Mouse (Mus musculus): ENCODE data around the gene Csf2. TPM values are rescaled to one million over a fixed set of nuclear protein-coding genes. Genes with fewer than 3 reads are reported as not detected.

Gene Csf2
- polyA plus RNA-seq, 1 experiment from 2014 or later = not detected

DNA sequence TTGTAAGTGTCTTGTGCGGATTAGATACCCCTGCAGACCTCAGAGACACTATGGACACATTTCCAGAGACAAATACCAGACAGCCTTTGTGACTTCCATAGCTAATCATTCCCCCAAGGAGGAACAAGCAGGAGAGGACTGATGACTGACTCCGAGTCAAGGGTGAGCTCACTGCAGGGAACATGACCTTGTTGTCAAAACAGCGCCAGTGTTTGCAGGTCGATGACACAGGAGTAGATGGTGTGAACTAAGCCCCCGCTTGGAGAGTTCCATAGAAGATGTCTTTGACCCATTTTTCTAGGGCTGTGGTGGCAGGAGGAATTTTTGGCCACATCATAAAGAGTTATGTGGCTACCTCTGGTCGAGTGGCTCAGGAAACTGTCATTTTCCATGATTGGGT, 33.4 kb downstream of the Csf2 start:
- ATAC-seq = no peak
- no peaks in the 10 kb centered on the region for H3K36me3 ChIP-seq (ENCODE audit: control insufficient read depth, insufficient read depth)
- WGBS = 83% methylated on average over 6 of the region's 6 CpGs
- H3K4me2 ChIP-seq (ENCODE audit: low read length) = no peak overlapping the region
- H3K4me1 ChIP-seq (replicated peaks; ENCODE audit: control insufficient read depth, insufficient read depth, low read length) = no peaks in the 10 kb centered on the region
- H3K27ac ChIP-seq (ENCODE audit: low read length) = no peak overlapping the region
- H3K4me3 ChIP-seq (replicated peaks; ENCODE audit: low read length) = no peak overlapping the region
- H3K9me3 ChIP-seq (ENCODE audit: control insufficient read depth, low read length) = no peaks in the 10 kb centered on the region
- H3K27me3 ChIP-seq (replicated peaks; ENCODE audit: control insufficient read depth, insufficient read depth, low read length) = no peaks in the 10 kb centered on the region
- H3K9ac ChIP-seq (replicated peaks; ENCODE audit: low read depth, low read length) = no peak overlapping the region

DNA sequence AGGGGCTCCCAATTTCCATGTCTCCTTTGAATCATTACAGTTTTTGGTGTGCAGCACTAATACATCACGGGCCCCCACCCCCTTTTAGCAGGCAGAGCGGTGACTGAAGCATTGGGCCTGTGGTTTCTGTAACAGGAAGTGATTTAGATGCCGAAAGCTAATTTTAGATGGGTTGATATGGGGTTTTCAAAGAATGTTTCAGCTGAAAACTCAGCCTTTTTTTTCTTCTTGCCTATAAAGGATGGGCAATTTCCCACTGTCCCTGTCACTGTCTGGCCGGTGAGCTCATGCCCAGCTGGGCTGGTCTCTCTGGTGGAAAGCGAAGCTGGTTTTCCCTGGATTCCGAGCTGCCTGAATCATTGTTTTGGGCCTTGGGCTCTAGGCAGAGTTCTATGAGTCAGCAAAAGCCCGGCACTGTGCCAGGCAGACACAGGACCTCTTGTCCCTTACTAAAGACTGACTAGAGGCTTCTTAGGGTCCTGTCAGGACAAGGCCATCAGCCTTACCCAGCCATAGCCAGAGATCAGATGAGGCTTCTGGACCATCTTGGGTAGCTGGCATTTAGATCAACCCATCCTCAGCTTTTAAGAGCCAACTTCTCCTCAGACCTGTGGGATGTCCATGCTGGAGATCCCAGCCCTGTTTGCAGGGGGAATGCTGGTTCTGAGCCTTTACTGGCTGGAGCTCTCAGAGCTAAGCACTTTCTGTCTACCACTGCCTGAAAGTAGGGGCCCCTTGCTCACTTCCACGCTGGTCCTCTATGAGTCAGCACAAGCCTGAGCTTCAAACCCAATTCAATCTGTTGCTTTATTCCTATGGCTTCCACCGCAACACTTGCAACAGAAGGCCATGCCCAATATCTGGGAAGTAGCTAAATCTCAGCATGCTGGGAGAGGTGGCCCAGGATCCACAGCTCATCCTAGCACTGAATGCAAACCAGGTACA, 34.7 kb downstream of the Csf2 start:
- Histone ChIP-seq H3K9me3 (ENCODE audit: control insufficient read depth, low read length) (no peaks in the 10 kb centered on the region), H3K9ac (replicated peaks; ENCODE audit: low read depth, low read length) (no peak overlapping the region), H3K36me3 (ENCODE audit: control insufficient read depth, insufficient read depth) (no peaks in the 10 kb centered on the region), H3K27ac (ENCODE audit: low read length) (no peak overlapping the region), H3K4me1 (replicated peaks; ENCODE audit: control insufficient read depth, insufficient read depth, low read length) (no peaks in the 10 kb centered on the region), H3K4me3 (replicated peaks; ENCODE audit: low read length) (no peak overlapping the region), H3K27me3 (replicated peaks; ENCODE audit: control insufficient read depth, insufficient read depth, low read length) (no peaks in the 10 kb centered on the region), H3K4me2 (ENCODE audit: low read length) (no peak overlapping the region)
- 86% methylated on average over 9 of the region's 9 CpGs for WGBS
- ATAC-seq = no peak

DNA sequence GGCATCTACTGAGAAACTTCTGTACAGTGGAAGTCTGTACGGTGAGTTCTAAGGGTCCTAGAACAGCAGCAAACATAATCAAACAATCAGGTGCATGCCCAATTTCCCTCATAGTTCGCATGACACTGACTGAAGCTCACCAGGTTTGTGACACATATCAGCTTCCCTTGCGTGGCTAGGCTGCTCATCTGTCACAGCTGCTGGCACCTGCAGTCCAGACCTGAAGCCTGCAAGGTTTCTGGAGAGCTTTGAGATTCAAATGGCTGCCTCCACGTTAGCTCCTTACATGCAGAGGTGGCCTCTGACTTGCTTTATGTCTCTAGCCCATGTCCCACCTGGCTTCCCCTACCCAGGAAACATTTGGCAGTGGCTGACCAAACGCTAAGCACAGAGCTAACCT, 35.8 kb downstream of the Csf2 start:
- WGBS = 86% methylated on average over 5 of the region's 5 CpGs
- Histone ChIP-seq H3K4me3 (replicated peaks; ENCODE audit: low read length) (no peak overlapping the region), H3K9ac (replicated peaks; ENCODE audit: low read depth, low read length) (no peak overlapping the region), H3K27ac (ENCODE audit: low read length) (no peak overlapping the region), H3K4me2 (ENCODE audit: low read length) (no peak overlapping the region), H3K27me3 (replicated peaks; ENCODE audit: control insufficient read depth, insufficient read depth, low read length) (no peaks in the 10 kb centered on the region), H3K9me3 (ENCODE audit: control insufficient read depth, low read length) (no peaks in the 10 kb centered on the region), H3K36me3 (ENCODE audit: control insufficient read depth, insufficient read depth) (no peaks in the 10 kb centered on the region), H3K4me1 (replicated peaks; ENCODE audit: control insufficient read depth, insufficient read depth, low read length) (no peaks in the 10 kb centered on the region)
- no peak for ATAC-seq

DNA sequence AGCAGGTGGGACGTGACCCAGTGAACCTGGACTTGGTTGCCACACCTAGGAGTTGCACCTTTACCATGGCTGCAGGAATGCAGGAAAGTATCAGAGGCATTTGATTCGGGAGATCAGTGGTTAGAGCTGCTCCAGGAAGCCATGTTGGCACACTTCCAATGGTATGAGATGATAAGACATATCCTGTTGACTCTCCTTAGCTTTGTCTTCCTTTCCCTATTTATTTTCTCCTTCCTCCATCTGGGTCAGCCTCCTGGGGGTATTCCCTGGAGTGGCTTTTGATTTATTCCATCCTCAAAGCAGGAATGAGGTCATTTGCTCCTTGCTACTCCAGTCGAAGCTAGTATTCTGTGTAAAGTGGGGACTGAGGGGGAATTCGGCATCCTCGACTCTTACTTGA, 42.5 kb downstream of the Csf2 start:
- no peak overlapping the region for H3K27ac ChIP-seq (ENCODE audit: low read length)
- no peak overlapping the region for H3K9ac ChIP-seq (replicated peaks; ENCODE audit: low read depth, low read length)
- 84% methylated on average over 5 of the region's 5 CpGs for WGBS
- no peak overlapping the region for H3K4me3 ChIP-seq (replicated peaks; ENCODE audit: low read length)
- no peaks in the 10 kb centered on the region for H3K4me1 ChIP-seq (replicated peaks; ENCODE audit: control insufficient read depth, insufficient read depth, low read length)
- no peaks in the 10 kb centered on the region for H3K27me3 ChIP-seq (replicated peaks; ENCODE audit: control insufficient read depth, insufficient read depth, low read length)
- H3K4me2 ChIP-seq (ENCODE audit: low read length) = no peak overlapping the region
- ATAC-seq = no peak
- no peaks in the 10 kb centered on the region for H3K9me3 ChIP-seq (ENCODE audit: control insufficient read depth, low read length)
- no peaks in the 10 kb centered on the region for H3K36me3 ChIP-seq (ENCODE audit: control insufficient read depth, insufficient read depth)

DNA sequence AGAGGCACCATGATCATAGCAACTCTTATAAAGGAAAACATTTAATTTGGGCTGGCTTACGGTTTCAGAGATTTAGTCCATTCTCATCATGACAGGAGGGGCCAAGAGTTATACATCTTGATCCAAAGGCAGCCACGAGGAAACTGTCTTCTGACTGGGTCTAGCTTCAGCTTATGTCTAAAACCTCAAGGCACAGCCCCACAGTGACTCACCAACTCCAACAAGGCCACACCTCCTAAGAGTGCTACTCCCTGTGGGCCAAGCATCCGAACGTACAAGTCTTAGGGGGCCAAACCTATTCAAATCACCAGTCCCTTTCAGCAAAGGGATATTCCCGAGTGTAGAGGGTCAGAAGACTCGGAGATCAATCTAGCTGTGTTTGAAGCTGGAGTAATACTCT, 44.1 kb downstream of the Csf2 start:
- Histone ChIP-seq H3K27me3 (replicated peaks; ENCODE audit: control insufficient read depth, insufficient read depth, low read length) (no peaks in the 10 kb centered on the region), H3K9me3 (ENCODE audit: control insufficient read depth, low read length) (no peaks in the 10 kb centered on the region), H3K36me3 (ENCODE audit: control insufficient read depth, insufficient read depth) (no peaks in the 10 kb centered on the region), H3K27ac (ENCODE audit: low read length) (no peak overlapping the region), H3K4me2 (ENCODE audit: low read length) (no peak overlapping the region), H3K4me1 (replicated peaks; ENCODE audit: control insufficient read depth, insufficient read depth, low read length) (no peaks in the 10 kb centered on the region), H3K9ac (replicated peaks; ENCODE audit: low read depth, low read length) (no peak overlapping the region), H3K4me3 (replicated peaks; ENCODE audit: low read length) (no peak overlapping the region)
- WGBS = 72% methylated on average over 6 of the region's 6 CpGs
- no peak for ATAC-seq

DNA sequence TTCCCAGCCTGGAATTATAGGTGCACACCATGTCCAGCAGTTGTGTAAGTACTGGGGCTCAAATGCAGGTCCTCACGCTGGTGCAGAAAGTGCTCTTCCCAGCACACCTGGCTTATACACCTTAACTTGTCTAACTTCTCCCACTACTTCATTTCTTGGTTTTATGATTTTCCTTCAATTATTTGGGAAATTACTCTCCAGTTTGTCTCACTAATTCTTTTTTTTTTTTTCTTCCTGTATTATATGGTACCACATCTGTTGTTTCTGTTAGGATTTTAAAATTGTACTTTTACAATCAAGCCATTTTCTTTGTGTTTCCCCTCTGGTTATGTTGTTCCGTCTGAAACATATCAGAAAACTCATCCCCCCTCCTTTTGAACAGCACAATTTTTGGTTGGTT, 44.7 kb downstream of the Csf2 start:
- H3K36me3 ChIP-seq (ENCODE audit: control insufficient read depth, insufficient read depth) = no peaks in the 10 kb centered on the region
- no peak overlapping the region for H3K9ac ChIP-seq (replicated peaks; ENCODE audit: low read depth, low read length)
- no peaks in the 10 kb centered on the region for H3K4me1 ChIP-seq (replicated peaks; ENCODE audit: control insufficient read depth, insufficient read depth, low read length)
- H3K27ac ChIP-seq (ENCODE audit: low read length) = no peak overlapping the region
- H3K4me2 ChIP-seq (ENCODE audit: low read length) = no peak overlapping the region
- ATAC-seq = no peak
- H3K27me3 ChIP-seq (replicated peaks; ENCODE audit: control insufficient read depth, insufficient read depth, low read length) = no peaks in the 10 kb centered on the region
- WGBS = 90% methylated on average over 2 of the region's 2 CpGs
- H3K9me3 ChIP-seq (ENCODE audit: control insufficient read depth, low read length) = no peaks in the 10 kb centered on the region
- H3K4me3 ChIP-seq (replicated peaks; ENCODE audit: low read length) = no peak overlapping the region

DNA sequence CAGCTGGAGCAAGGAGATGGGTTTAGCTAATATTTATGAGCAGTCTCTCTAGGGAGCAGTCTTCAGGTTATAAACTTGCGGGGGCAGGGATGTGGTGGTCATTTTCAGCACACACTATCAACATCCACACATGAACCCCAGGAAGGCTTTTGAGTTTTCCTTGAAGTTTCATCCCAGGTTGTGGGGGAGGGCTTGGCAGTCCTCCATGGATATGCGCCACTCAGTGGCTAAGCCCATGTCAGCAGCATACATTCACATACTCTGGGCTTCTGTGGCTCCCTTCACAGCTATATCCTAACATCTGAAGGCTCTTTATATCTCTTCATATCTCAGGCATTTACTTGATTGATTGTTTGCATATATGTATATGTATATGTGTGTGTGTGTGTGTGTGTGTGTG, 46.3 kb downstream of the Csf2 start:
- H3K4me3 ChIP-seq (replicated peaks; ENCODE audit: low read length) = no peak overlapping the region
- WGBS = 85% methylated on average over 2 of the region's 2 CpGs

DNA sequence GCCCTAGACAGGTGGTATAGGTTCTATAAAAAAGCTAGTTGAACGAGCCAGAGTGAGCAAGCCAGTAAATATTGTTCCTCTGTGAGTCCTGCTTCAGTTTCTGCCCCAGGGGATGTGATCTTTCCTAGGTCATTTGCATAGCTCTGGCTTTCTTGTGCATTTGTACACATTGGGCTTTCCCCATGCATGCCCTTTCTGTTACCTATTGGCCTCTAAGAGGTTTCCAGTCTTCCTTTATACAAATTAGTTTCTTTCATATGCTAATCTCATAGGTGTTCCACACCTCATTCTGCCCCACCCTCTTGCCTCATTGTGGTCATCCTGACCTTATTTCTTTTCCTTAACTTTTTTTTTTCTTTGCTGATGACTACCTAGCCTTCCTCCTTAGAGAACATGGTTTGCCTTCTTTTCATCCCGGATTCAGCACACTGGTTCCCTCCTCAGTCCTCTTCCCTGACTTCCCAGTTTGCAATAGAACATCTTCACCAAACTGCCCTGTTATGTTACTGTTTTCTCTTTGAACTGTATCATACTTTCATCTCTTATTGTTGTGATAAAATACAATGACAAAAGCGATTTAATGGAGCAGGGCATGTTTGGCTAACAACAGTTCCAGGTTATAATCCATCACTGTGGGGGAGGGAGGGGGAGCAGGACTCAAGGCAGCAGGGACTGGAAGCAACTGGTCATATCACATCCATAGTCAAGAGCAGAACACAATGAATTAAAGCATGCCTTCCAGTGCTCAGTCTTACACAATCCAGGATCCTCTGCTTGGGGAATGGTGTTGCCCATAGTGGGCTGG, 47.4 kb downstream of the Csf2 start:
- Histone ChIP-seq H3K9me3 (ENCODE audit: control insufficient read depth, low read length) (no peaks in the 10 kb centered on the region), H3K4me3 (replicated peaks; ENCODE audit: low read length) (no peak overlapping the region), H3K4me1 (replicated peaks; ENCODE audit: control insufficient read depth, insufficient read depth, low read length) (no peaks in the 10 kb centered on the region), H3K9ac (replicated peaks; ENCODE audit: low read depth, low read length) (no peak overlapping the region), H3K36me3 (ENCODE audit: control insufficient read depth, insufficient read depth) (no peaks in the 10 kb centered on the region), H3K27ac (ENCODE audit: low read length) (no peak overlapping the region), H3K4me2 (ENCODE audit: low read length) (no peak overlapping the region), H3K27me3 (replicated peaks; ENCODE audit: control insufficient read depth, insufficient read depth, low read length) (no peaks in the 10 kb centered on the region)
- 79% methylated on average over 3 of the region's 3 CpGs for WGBS
- no peak for ATAC-seq

More for the DNA sequence above, 46.3 kb downstream of the Csf2 start:
- no peaks in the 10 kb centered on the region for H3K27me3 ChIP-seq (replicated peaks; ENCODE audit: control insufficient read depth, insufficient read depth, low read length)
- H3K4me2 ChIP-seq (ENCODE audit: low read length) = no peak overlapping the region
- no peaks in the 10 kb centered on the region for H3K36me3 ChIP-seq (ENCODE audit: control insufficient read depth, insufficient read depth)
- H3K4me1 ChIP-seq (replicated peaks; ENCODE audit: control insufficient read depth, insufficient read depth, low read length) = no peaks in the 10 kb centered on the region
- no peak for ATAC-seq
- H3K9me3 ChIP-seq (ENCODE audit: control insufficient read depth, low read length) = no peaks in the 10 kb centered on the region
- H3K27ac ChIP-seq (ENCODE audit: low read length) = no peak overlapping the region
- H3K9ac ChIP-seq (replicated peaks; ENCODE audit: low read depth, low read length) = no peak overlapping the region

DNA sequence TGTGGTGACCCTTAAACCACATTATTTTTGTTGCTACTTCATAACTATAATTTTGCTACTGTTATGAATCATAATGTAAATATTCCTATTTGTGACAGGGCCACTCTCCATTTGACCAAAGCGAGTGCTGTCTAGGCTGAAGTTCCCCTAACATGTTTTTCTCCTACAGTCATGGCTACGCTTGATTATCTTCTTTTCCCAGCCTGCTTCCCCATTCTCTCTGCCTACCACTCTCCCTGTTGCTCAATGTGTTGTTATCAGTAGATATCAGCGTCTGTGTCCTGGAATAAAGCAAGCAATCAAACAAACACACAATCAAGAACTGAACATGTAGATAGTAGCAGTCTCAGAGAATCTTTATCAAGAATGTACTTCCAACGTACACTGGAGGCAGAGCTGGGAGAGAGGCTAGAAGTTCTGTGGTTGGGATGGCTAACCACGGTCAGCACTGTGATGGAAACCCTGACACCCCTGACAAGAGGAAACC, 48.1 kb downstream of the Csf2 start:
- H3K36me3 ChIP-seq (ENCODE audit: control insufficient read depth, insufficient read depth) = no peaks in the 10 kb centered on the region
- H3K4me3 ChIP-seq (replicated peaks; ENCODE audit: low read length) = no peak overlapping the region
- H3K4me2 ChIP-seq (ENCODE audit: low read length) = no peak overlapping the region
- H3K27ac ChIP-seq (ENCODE audit: low read length) = no peak overlapping the region
- H3K9ac ChIP-seq (replicated peaks; ENCODE audit: low read depth, low read length) = no peak overlapping the region
- WGBS = 89% methylated on average over 5 of the region's 5 CpGs
- H3K4me1 ChIP-seq (replicated peaks; ENCODE audit: control insufficient read depth, insufficient read depth, low read length) = no peaks in the 10 kb centered on the region
- H3K27me3 ChIP-seq (replicated peaks; ENCODE audit: control insufficient read depth, insufficient read depth, low read length) = no peaks in the 10 kb centered on the region
- no peak for ATAC-seq
- no peaks in the 10 kb centered on the region for H3K9me3 ChIP-seq (ENCODE audit: control insufficient read depth, low read length)
